Mouse (Mus musculus): ENCODE data around the gene Pik3ip1. TPM values are rescaled to one million over a fixed set of nuclear protein-coding genes. Genes with fewer than 3 reads are reported as not detected.

The Pik3ip1 gene
- total RNA-seq (2014; fragmentation: Nextera tagmentation) (30.2 and 35.9 TPM in 2 replicates), total RNA-seq (2017) (44.8 and 63.1 TPM in 2 replicates)

GRCm38 (mm10) chr11:3329891-3330451 is at the start of gene Pik3ip1:
Gene Pik3ip1 (plus strand): TSS chr11:3330401.
- ATAC-seq (replicated peaks; ENCODE audit: poor library complexity, severe bottlenecking): peak; percentile 36

- ATAC-seq (replicated peaks; ENCODE audit: poor library complexity, severe bottlenecking): no peak
Observed at GRCm38 (mm10) chr11:3282887-3283286, 47.3 kb upstream of the Pik3ip1 start.

GRCm38 (mm10) chr11:3283645-3284044 is 46.6 kb upstream of the Pik3ip1 start:
- ATAC-seq (replicated peaks; ENCODE audit: poor library complexity, severe bottlenecking): no peak

DNA sequence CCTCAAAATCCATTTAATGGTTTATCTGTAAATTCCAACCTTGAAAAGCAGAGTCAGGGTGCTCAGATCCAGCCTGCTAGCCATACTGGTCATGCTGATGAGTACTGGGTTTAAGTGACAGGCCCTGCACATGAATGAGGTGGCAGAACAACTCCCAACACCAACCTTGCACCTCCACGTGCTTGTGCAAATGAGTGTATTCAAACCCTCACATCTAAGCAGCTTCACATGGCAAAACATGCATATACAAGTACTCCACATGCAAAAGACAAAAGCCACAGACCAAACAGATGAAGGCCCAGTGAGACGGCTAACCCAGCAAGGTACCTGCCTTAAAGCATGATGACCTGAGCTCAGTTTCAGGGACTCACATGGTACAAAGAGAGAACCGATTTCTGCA is 44.3 kb upstream of the Pik3ip1 start:
- ATAC-seq (replicated peaks; ENCODE audit: poor library complexity, severe bottlenecking): no peak

- no peak for ATAC-seq (replicated peaks; ENCODE audit: poor library complexity, severe bottlenecking)
Observed at GRCm38 (mm10) chr11:3287131-3287530, 43.1 kb upstream of the Pik3ip1 start.

- no peak for ATAC-seq (replicated peaks; ENCODE audit: poor library complexity, severe bottlenecking)
Observed at GRCm38 (mm10) chr11:3287921-3288320, 42.3 kb upstream of the Pik3ip1 start.

DNA sequence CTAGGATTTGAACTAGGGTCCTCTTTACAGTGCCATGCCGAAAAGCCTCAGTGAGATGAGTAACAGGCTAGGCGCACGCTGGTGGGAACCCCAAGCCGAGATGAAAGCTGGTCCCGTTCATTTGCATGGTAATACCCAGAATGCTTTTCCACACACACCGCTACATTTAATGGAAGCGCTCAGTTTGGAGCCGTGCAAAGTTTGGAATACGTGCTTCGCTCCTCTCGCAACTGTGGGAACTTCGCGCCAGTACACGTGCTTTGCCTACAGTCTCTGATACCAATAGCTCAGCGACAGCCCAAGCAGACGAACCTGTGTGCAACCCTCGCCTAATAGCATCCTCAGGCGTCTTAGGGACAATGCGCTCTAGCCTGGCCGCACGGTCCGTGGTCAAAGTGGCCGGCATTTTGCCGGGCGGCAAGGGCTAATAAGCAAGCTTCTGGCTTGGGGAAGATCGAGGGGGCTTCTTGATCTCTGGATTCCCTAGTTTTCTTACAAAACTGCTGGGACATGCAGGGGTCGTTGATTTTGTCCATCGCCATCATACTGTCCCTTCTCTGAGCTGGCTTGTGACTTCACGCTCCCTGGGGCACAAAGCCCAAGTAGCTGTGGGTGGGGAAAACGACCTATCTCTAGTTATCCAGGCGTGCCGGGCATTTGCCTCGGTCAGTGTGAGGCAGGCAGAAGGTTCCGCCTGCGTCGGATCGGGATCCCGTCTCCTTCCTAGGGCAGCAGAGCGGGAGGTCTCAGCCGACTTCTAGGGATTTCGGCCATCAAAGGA is 41.5 kb upstream of the Pik3ip1 start, which contains the start of gene Patz1:
Gene Patz1, plus strand, starts transcription at position 354 of the 781 bp plus-strand sequence.
- ATAC-seq (replicated peaks; ENCODE audit: poor library complexity, severe bottlenecking): no peak; the same call in 1 of the 2 replicates

- ATAC-seq (replicated peaks; ENCODE audit: poor library complexity, severe bottlenecking): peak; percentile 23
Observed at GRCm38 (mm10) chr11:3289302-3289802, 40.8 kb upstream of the Pik3ip1 start.

GRCm38 (mm10) chr11:3289803-3290639 is 40.2 kb upstream of the Pik3ip1 start:
- ATAC-seq (replicated peaks; ENCODE audit: poor library complexity, severe bottlenecking): peak; percentile 33

GRCm38 (mm10) chr11:3290640-3291310 is 39.4 kb upstream of the Pik3ip1 start:
- no peak for ATAC-seq (replicated peaks; ENCODE audit: poor library complexity, severe bottlenecking)

GRCm38 (mm10) chr11:3291311-3292061 is 38.7 kb upstream of the Pik3ip1 start:
- ATAC-seq (replicated peaks; ENCODE audit: poor library complexity, severe bottlenecking): peak; percentile 29

DNA sequence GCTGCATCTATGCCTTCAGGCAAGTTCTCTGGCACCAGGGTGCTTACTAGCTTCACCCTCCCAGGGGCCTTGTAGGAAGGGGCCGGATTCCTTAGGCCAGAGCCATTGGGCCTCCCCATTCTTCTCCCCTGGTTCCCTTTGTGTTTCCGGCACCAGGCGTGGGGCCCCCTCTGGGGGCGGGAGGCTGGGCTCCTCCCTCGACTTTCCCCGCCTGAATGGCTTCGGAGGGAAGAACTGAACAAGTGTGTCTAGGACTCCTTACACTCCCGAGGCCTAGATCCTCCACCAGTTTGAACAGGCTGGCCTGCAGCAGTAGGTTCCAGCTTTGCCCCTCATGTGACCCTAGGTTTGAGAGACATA is 38.2 kb upstream of the Pik3ip1 start:
- peak; percentile 20 for ATAC-seq (replicated peaks; ENCODE audit: poor library complexity, severe bottlenecking)

- no peak for ATAC-seq (replicated peaks; ENCODE audit: poor library complexity, severe bottlenecking)
Observed at GRCm38 (mm10) chr11:3292711-3293249, 37.4 kb upstream of the Pik3ip1 start.

- ATAC-seq (replicated peaks; ENCODE audit: poor library complexity, severe bottlenecking): no peak
Observed at GRCm38 (mm10) chr11:3293361-3293760, 36.8 kb upstream of the Pik3ip1 start.

- ATAC-seq (replicated peaks; ENCODE audit: poor library complexity, severe bottlenecking): no peak
Observed at GRCm38 (mm10) chr11:3294641-3295040, 35.6 kb upstream of the Pik3ip1 start.

- ATAC-seq (replicated peaks; ENCODE audit: poor library complexity, severe bottlenecking): no peak
Observed at GRCm38 (mm10) chr11:3296056-3296455, 34.1 kb upstream of the Pik3ip1 start.

DNA sequence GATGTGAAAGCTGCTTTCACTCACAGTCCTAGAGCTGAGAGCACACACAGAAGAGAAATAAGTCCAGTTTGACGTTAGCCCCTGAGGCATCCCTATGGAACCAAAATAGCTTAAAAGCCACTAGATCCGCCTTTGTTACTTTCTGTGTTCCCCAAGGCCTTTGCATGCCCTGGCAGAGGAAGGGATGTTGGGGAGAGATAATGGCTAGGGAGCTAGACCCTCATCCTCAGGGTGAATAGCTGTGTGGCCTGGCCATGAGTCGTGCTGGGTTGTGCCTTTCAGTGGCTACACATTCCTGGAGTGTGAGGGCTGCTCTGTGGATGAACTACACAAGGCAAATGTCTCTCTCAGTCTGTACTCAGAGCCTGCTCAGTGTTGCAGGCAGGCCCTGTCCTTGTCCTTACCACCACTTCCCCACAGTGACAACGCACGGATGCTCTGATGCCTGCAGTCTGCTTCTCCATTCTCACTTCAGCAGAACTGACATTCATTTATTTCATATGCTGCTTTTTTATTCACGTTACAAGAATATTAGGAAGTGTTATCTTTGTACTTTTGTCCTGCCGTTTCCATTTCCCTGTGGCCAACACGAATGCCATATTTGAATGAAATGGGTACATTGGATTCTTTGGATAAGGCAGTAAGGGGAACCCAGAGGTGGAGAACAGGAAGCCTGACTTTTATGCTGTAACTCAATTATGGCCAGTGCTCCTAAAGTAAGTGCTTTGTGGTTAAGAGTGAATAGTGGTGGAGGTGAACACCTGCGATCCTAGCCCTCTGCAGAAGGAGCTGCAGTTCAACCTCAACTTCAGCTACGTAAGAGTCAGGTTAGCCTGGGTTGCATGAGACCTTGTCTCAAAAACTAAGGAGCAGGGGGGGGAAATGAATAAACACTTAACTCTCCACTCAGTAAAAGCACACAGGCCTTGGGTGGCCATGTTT is 32.1 kb upstream of the Pik3ip1 start:
- peak; percentile 70 for ATAC-seq (replicated peaks; ENCODE audit: poor library complexity, severe bottlenecking)

DNA sequence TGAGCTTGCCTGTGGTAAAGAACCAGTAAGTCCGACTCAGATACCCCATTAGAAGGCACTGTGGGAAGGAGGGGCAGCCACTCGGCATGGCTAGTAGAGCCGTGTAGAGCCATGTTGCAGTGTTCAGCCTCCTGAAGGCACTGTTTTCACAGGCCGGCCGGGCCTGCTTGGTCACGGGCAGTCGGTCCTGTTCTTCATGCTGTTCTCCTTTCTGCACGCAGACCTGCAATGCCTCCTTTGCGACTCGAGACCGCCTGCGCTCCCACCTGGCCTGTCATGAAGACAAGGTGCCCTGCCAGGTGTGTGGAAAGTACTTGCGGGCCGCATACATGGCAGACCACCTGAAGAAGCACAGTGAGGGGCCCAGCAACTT is 31.4 kb upstream of the Pik3ip1 start:
- ATAC-seq (replicated peaks; ENCODE audit: poor library complexity, severe bottlenecking): no peak
